Mouse (Mus musculus) midbrain, embryonic 15.5 days (tissue): Measurements from ENCODE around the gene Steap3. TPM values are rescaled to one million over a fixed set of nuclear protein-coding genes. Genes with fewer than 3 reads are reported as not detected.

Experiments
- ATAC-seq: fragments of 200-750 bp; cut with Nextera tagmentation; replicated peaks from 2 replicates; pipeline ENCODE4 v1.8.0; 2017; ENCODE audit warnings: moderate TSS enrichment
- H3K27ac ChIP-seq: fragments of 300-500 bp; sonication (generic); 2 replicates; pipeline ENCODE4 v1.5.1; 2015; ENCODE audit warnings: mild to moderate bottlenecking, inconsistent platforms
- H3K27me3 ChIP-seq: fragments of 300-500 bp; sonication (generic); replicated peaks from 2 replicates; pipeline ENCODE4 v1.6.1; 2015; ENCODE audit warnings: inconsistent platforms
- H3K36me3 ChIP-seq: fragments of 300-500 bp; sonication (generic); replicated peaks from 2 replicates; pipeline ENCODE4 v1.6.1; 2015; ENCODE audit warnings: inconsistent platforms
- H3K4me1 ChIP-seq: fragments of 300-500 bp; sonication (generic); 2 replicates; pipeline ENCODE4 v1.6.1; 2015; ENCODE audit warnings: inconsistent platforms
- H3K4me2 ChIP-seq: fragments of 300-500 bp; sonication (generic); 2 replicates; pipeline ENCODE4 v1.6.1; 2015; ENCODE audit warnings: inconsistent platforms, mild to moderate bottlenecking, moderate library complexity
- H3K4me3 ChIP-seq: fragments of 300-500 bp; sonication (generic); 2 replicates; pipeline ENCODE4 v1.5.1; 2015; ENCODE audit warnings: mild to moderate bottlenecking, inconsistent platforms
- H3K9ac ChIP-seq: fragments of 300-500 bp; sonication (generic); 2 replicates; pipeline ENCODE4 v1.6.1; 2015; ENCODE audit warnings: mild to moderate bottlenecking, inconsistent platforms
- H3K9me3 ChIP-seq: fragments of 300-500 bp; sonication (generic); 2 replicates; pipeline ENCODE4 v1.6.1; 2016; ENCODE audit warnings: inconsistent platforms
- WGBS: fragments of 180-500 bp; shearing (Covaris S2); methylation state at CpG from one replicate; pipeline ENCODE4 v1.1.7; 2015; ENCODE audit warnings: mixed read lengths; 5-methylcytosine and 5-hydroxymethylcytosine counted together
- polyA plus RNA-seq: library from polyadenylated mRNA; unstranded; fragments of >200 nt; fragmentation: Nextera tagmentation; extraction: Ambion mirVana; gene quantifications from 2 replicates; pipeline ENCODE4 v1.2.1, GENCODE M21; 2015

Steap3 gene
- polyA plus RNA-seq, 1 experiment from 2014 or later: 4.1 TPM

GRCm38 (mm10) chr1:120247351-120247750 is 25.2 kb downstream of the Steap3 start:
- ATAC-seq: no peak
- H3K4me3 ChIP-seq: no peak overlapping the region
- 57% methylated on average over 3 of the region's 3 CpGs for WGBS
- H3K27me3 ChIP-seq: no peaks in the 10 kb centered on the region
- H3K9me3 ChIP-seq: no peaks in the 10 kb centered on the region
- no peaks in the 10 kb centered on the region for H3K4me1 ChIP-seq
- H3K27ac ChIP-seq: no peak overlapping the region
- H3K4me2 ChIP-seq: no peak overlapping the region
- no peaks in the 10 kb centered on the region for H3K36me3 ChIP-seq
- no peak overlapping the region for H3K9ac ChIP-seq

- no peaks in the 10 kb centered on the region for H3K9me3 ChIP-seq
- H3K27me3 ChIP-seq: no peaks in the 10 kb centered on the region
- H3K36me3 ChIP-seq: no peaks in the 10 kb centered on the region
- H3K27ac ChIP-seq: no peak overlapping the region
- 93% methylated on average over 8 of the region's 8 CpGs for WGBS
- H3K4me3 ChIP-seq: no peak overlapping the region
- no peaks in the 10 kb centered on the region for H3K4me1 ChIP-seq
- H3K4me2 ChIP-seq: no peak overlapping the region
- ATAC-seq: no peak
- H3K9ac ChIP-seq: no peak overlapping the region
Measured at GRCm38 (mm10) chr1:120246946-120247345, 25.6 kb downstream of the Steap3 start.

- Histone ChIP-seq H3K27ac (peak overlapping the region; percentile 13), H3K36me3 (no peaks in the 10 kb centered on the region), H3K4me2 (no peak overlapping the region), H3K9me3 (no peaks in the 10 kb centered on the region), H3K27me3 (no peaks in the 10 kb centered on the region), H3K4me3 (no peak overlapping the region), H3K9ac (no peak overlapping the region), H3K4me1 (no peaks in the 10 kb centered on the region)
- 40% methylated on average over 4 of the region's 4 CpGs for WGBS
- peak; percentile 61 for ATAC-seq
Measured at GRCm38 (mm10) chr1:120245661-120246131, 26.8 kb downstream of the Steap3 start.

GRCm38 (mm10) chr1:120244646-120245045 is 27.9 kb downstream of the Steap3 start:
- no peaks in the 10 kb centered on the region for H3K27me3 ChIP-seq
- ATAC-seq: no peak
- 88% methylated on average over 11 of the region's 11 CpGs for WGBS
- H3K36me3 ChIP-seq: no peaks in the 10 kb centered on the region
- no peak overlapping the region for H3K9ac ChIP-seq
- no peak overlapping the region for H3K4me3 ChIP-seq
- H3K4me2 ChIP-seq: no peak overlapping the region
- H3K9me3 ChIP-seq: no peaks in the 10 kb centered on the region
- no peaks in the 10 kb centered on the region for H3K4me1 ChIP-seq
- no peak overlapping the region for H3K27ac ChIP-seq

- Histone ChIP-seq H3K9ac (no peak overlapping the region), H3K4me1 (no peaks in the 10 kb centered on the region), H3K27ac (no peak overlapping the region), H3K4me2 (no peak overlapping the region), H3K9me3 (no peaks in the 10 kb centered on the region), H3K36me3 (no peaks in the 10 kb centered on the region), H3K27me3 (no peaks in the 10 kb centered on the region), H3K4me3 (no peak overlapping the region)
- ATAC-seq: no peak
- WGBS: 81% methylated on average over 11 of the region's 11 CpGs
Measured at GRCm38 (mm10) chr1:120243987-120244386, 28.5 kb downstream of the Steap3 start.

GRCm38 (mm10) chr1:120237068-120237467 is 35.4 kb downstream of the Steap3 start:
- no peaks in the 10 kb centered on the region for H3K9me3 ChIP-seq
- 85% methylated on average over 1 of the region's 1 CpGs for WGBS
- ATAC-seq: no peak
- H3K4me1 ChIP-seq: no peaks in the 10 kb centered on the region
- no peaks in the 10 kb centered on the region for H3K27me3 ChIP-seq
- no peak overlapping the region for H3K9ac ChIP-seq
- H3K4me3 ChIP-seq: no peak overlapping the region
- H3K27ac ChIP-seq: no peak overlapping the region
- H3K36me3 ChIP-seq: no peaks in the 10 kb centered on the region
- H3K4me2 ChIP-seq: no peak overlapping the region

GRCm38 (mm10) chr1:120236424-120236823 is 36.1 kb downstream of the Steap3 start:
- Histone ChIP-seq H3K9me3 (no peaks in the 10 kb centered on the region), H3K4me3 (no peak overlapping the region), H3K9ac (no peak overlapping the region), H3K4me2 (no peak overlapping the region), H3K36me3 (no peaks in the 10 kb centered on the region), H3K27ac (no peak overlapping the region), H3K4me1 (no peaks in the 10 kb centered on the region), H3K27me3 (no peaks in the 10 kb centered on the region)
- no peak for ATAC-seq
- WGBS: 91% methylated on average over 14 of the region's 14 CpGs

- H3K27ac ChIP-seq: no peak overlapping the region
- no peak overlapping the region for H3K4me3 ChIP-seq
- no peaks in the 10 kb centered on the region for H3K4me1 ChIP-seq
- no peaks in the 10 kb centered on the region for H3K36me3 ChIP-seq
- H3K4me2 ChIP-seq: no peak overlapping the region
- ATAC-seq: no peak
- 90% methylated on average over 6 of the region's 6 CpGs for whole genome bisulfite sequencing
- H3K27me3 ChIP-seq: no peaks in the 10 kb centered on the region
- no peaks in the 10 kb centered on the region for H3K9me3 ChIP-seq
- H3K9ac ChIP-seq: no peak overlapping the region
Measured at GRCm38 (mm10) chr1:120235631-120236215, 36.8 kb downstream of the Steap3 start.

- Histone ChIP-seq H3K4me2 (no peak overlapping the region), H3K4me1 (no peaks in the 10 kb centered on the region), H3K4me3 (no peak overlapping the region), H3K9me3 (no peaks in the 10 kb centered on the region), H3K27me3 (no peaks in the 10 kb centered on the region), H3K9ac (no peak overlapping the region), H3K36me3 (no peaks in the 10 kb centered on the region), H3K27ac (no peak overlapping the region)
- ATAC-seq: no peak
- 70% methylated on average over 6 of the region's 6 CpGs for WGBS
Measured at GRCm38 (mm10) chr1:120232170-120232569, 40.3 kb downstream of the Steap3 start.

- ATAC-seq: peak; percentile 65; the same call in 1 of the 2 replicates
Measured at GRCm38 (mm10) chr1:120231334-120231733, 41.2 kb downstream of the Steap3 start.

GRCm38 (mm10) chr1:120229723-120230471 is 42.6 kb downstream of the Steap3 start:
- no peak for ATAC-seq
- no peak overlapping the region for H3K9ac ChIP-seq
- H3K27ac ChIP-seq: no peak overlapping the region
- H3K4me1 ChIP-seq: no peaks in the 10 kb centered on the region
- no peak overlapping the region for H3K4me3 ChIP-seq
- no peaks in the 10 kb centered on the region for H3K36me3 ChIP-seq
- no peaks in the 10 kb centered on the region for H3K27me3 ChIP-seq
- 83% methylated on average over 10 of the region's 10 CpGs for WGBS
- H3K9me3 ChIP-seq: no peaks in the 10 kb centered on the region
- H3K4me2 ChIP-seq: no peak overlapping the region

More at GRCm38 (mm10) chr1:120231334-120231733, 41.2 kb downstream of the Steap3 start:
- Histone ChIP-seq H3K36me3 (no peaks in the 10 kb centered on the region), H3K27ac (no peak overlapping the region), H3K27me3 (no peaks in the 10 kb centered on the region), H3K9me3 (no peaks in the 10 kb centered on the region), H3K4me2 (no peak overlapping the region), H3K4me1 (no peaks in the 10 kb centered on the region), H3K9ac (no peak overlapping the region), H3K4me3 (no peak overlapping the region)
- WGBS: 41% methylated on average over 6 of the region's 6 CpGs

- no peaks in the 10 kb centered on the region for H3K9me3 ChIP-seq
- H3K4me2 ChIP-seq: no peak overlapping the region
- no peaks in the 10 kb centered on the region for H3K27me3 ChIP-seq
- H3K4me3 ChIP-seq: no peak overlapping the region
- 85% methylated on average over 4 of the region's 4 CpGs for WGBS
- no peak overlapping the region for H3K9ac ChIP-seq
- H3K36me3 ChIP-seq: no peaks in the 10 kb centered on the region
- ATAC-seq: no peak
- H3K4me1 ChIP-seq: no peaks in the 10 kb centered on the region
- H3K27ac ChIP-seq: no peak overlapping the region
Measured at GRCm38 (mm10) chr1:120223613-120224012, 48.9 kb downstream of the Steap3 start.

GRCm38 (mm10) chr1:120221285-120221684 is 51.2 kb downstream of the Steap3 start:
- no peaks in the 10 kb centered on the region for H3K9me3 ChIP-seq
- no peaks in the 10 kb centered on the region for H3K27me3 ChIP-seq
- no peak overlapping the region for H3K27ac ChIP-seq
- no peak overlapping the region for H3K9ac ChIP-seq
- no peak overlapping the region for H3K4me3 ChIP-seq
- no peaks in the 10 kb centered on the region for H3K4me1 ChIP-seq
- no peak overlapping the region for H3K4me2 ChIP-seq
- H3K36me3 ChIP-seq: no peaks in the 10 kb centered on the region
- no peak for ATAC-seq
- WGBS: 51% methylated on average over 2 of the region's 2 CpGs
